Mouse (Mus musculus) c-Kit-positive CD71-positive TER-119-negative erythroid progenitor cells, embryonic 14.5 days (primary cell): ENCODE measurements around the gene Avpi1.

ENCODE experiments used
- DNase-seq: peaks from one replicate; pipeline ENCODE4 v3.0.0-alpha.2; 2013; ENCODE audit warnings: low read depth

The Avpi1 gene

GRCm38 (mm10) chr19:42144541-42145167, 15.8 kb upstream of the Avpi1 start:
- DNase-seq: peak; percentile 72

- no peak for DNase-seq
Measured at GRCm38 (mm10) chr19:42144067-42144466, 15.2 kb upstream of the Avpi1 start.

GRCm38 (mm10) chr19:42142757-42143156, 13.9 kb upstream of the Avpi1 start:
- no peak for DNase-seq

GRCm38 (mm10) chr19:42141998-42142397, 13.1 kb upstream of the Avpi1 start:
- DNase-seq: no peak

- no peak for DNase-seq
Measured at GRCm38 (mm10) chr19:42139724-42140517, 11.1 kb upstream of the Avpi1 start.

GRCm38 (mm10) chr19:42138517-42139285, 9.8 kb upstream of the Avpi1 start:
- no peak for DNase-seq

- no peak for DNase-seq
Measured at GRCm38 (mm10) chr19:42137167-42137672, 8.4 kb upstream of the Avpi1 start.

GRCm38 (mm10) chr19:42136126-42136525, 7.3 kb upstream of the Avpi1 start:
- no peak for DNase-seq

GRCm38 (mm10) chr19:42135070-42135469, 6.2 kb upstream of the Avpi1 start:
- DNase-seq: no peak

- DNase-seq: no peak
Measured at GRCm38 (mm10) chr19:42131101-42131500, 2.2 kb upstream of the Avpi1 start.

- DNase-seq: no peak
Measured at GRCm38 (mm10) chr19:42130294-42130606, 1.4 kb upstream of the Avpi1 start.

- DNase-seq: no peak
Measured at GRCm38 (mm10) chr19:42129509-42130293, 842 bp upstream of the Avpi1 start.

- DNase-seq: no peak
Measured at GRCm38 (mm10) chr19:42128052-42128740, 663 bp downstream of the Avpi1 start.

- DNase-seq: no peak
Measured at GRCm38 (mm10) chr19:42127024-42127423, 1.8 kb downstream of the Avpi1 start.

GRCm38 (mm10) chr19:42126219-42126605, 2.6 kb downstream of the Avpi1 start:
- no peak for DNase-seq

- no peak for DNase-seq
Measured at GRCm38 (mm10) chr19:42125501-42126218, 3.2 kb downstream of the Avpi1 start.

GRCm38 (mm10) chr19:42124684-42125083, 4.2 kb downstream of the Avpi1 start:
- no peak for DNase-seq

- no peak for DNase-seq
Measured at GRCm38 (mm10) chr19:42120451-42120850, 8.4 kb downstream of the Avpi1 start.

GRCm38 (mm10) chr19:42118596-42118995, 10.3 kb downstream of the Avpi1 start:
- no peak for DNase-seq

GRCm38 (mm10) chr19:42118142-42118541, 10.7 kb downstream of the Avpi1 start:
- no peak for DNase-seq
